Mouse (Mus musculus): ENCODE results near the gene Chrnd.

GRCm38 (mm10) chr1:87232197-87232596 is 41.8 kb downstream of the Chrnd start:
- TF ChIP-seq CTCF (IDR thresholded peaks at IDR 0.05; ENCODE audit: control insufficient read depth, insufficient read depth, low read length) (no peak), POLR2A (IDR thresholded peaks at IDR 0.05; ENCODE audit: borderline replicate concordance, control insufficient read depth, low read depth, low read length) (no peak)

All from bone marrow, adult 2 months (tissue).